Mouse (Mus musculus): ENCODE measurements at regions not wholly inside any gene's neighbourhood (a gene's known extent, or its start where the extent isn't known, plus 50 kb on each side); places are given as distances from the start of the nearest gene placed in this dataset.
"Not testable (repeated sequence)": the region's sequence is repeated elsewhere in the genome, so short reads cannot be mapped to it uniquely, and the experiment has no call there.

DNA sequence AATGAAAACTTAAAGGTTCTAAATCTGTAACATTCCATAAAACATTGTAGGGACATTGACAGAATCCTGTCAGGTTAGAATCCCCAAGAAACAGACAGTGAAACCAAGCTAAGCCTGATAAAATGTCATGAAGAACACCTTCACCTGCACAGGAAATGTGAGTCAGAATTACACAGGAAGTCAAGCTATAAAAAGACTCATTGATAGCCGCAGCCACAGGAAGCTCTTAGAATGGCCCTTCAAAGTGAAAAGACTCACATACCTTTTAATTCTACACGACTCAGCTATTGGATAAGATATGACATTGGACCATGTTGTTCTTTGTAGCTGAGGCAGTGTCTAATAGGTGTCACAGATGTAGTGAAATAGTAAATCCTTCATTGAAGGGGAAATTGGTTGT lies 55.3 kb downstream of the Spin2c start:
- no peak for DNase-seq

DNA sequence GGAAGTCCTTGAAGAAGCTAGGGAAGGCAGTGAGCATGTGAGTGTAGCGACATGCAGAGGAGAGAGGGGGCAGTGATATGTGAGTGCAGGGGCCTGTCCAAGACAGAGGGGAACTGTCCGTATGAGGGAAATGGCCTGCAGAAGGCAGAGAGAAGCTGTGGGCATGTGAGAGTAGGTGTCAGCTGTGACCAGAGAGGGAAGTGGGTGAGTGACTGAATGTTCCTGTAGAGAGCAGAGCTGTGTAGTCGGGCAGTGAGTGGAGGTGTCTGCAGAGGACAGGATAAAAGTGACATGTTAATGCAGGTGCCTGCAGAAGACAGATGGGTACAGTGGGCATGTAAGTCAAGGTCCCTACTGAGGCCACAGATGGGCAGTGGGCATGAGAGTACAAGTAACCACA lies 84.4 kb downstream of the Samt1 start:
- DNase-seq, result no peak

DNA sequence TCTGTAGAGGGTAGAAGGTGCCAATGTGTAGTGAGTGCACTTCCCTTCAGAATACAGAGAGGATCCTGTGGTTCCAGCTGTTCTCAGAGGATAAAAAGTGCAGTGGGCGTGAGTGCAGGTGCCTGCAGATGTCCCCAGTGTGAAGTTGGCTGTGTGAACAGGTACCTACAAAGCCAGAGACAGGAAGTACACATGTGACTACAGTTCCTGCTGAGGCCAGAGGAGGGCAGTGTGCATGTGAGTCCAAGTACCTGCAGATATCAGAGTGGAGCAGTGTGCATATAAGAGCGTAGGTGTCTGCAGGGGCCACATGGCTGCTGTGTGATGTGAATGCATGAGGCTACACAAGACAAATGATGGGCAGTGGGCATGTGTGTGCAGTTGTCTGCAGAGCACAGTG lies 79.9 kb downstream of the Samt1 start:
- DNase-seq, result peak; percentile 49 to 71

DNA sequence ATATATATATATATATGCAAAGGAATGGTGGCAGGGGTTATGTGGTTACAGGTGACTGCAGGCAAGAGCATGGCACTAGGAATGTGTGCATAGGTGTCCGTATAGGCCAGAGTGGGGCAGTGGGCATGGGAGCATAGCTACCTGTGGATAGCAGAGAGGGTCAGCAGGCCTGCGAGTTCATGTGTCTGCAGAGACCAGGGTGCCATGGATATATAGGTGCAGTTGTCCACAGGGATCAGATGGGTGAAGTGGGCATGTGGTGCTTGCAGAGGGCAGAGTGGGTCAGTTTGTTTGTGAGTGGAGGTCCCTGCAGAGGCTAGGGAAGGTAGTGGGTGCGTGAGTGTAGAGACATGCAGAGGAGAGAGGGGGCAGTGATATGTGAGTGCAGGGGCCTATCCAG lies 76.3 kb downstream of the Samt1 start:
- no peak for DNase-seq

DNA sequence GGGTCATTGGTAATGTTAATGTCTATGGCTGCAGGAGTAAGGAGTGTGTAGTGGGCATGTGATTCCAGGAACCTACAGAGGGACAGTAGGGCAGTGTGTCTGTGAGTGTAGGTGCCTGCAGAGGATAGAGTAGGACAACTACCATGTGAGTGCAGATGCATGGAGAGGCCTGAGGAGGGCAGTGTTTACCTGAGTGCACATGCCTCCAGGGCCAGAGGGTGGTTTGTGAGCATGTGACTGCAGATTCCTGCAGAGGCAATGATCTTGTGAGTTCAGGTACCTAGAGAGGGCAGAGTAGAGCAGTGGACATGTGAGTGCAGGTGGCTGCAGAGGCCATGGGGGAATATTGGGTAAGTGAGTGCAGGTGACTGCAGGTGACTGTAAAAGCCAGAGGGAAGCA lies 75.1 kb downstream of the Samt1 start:
- no peak for DNase-seq

DNA sequence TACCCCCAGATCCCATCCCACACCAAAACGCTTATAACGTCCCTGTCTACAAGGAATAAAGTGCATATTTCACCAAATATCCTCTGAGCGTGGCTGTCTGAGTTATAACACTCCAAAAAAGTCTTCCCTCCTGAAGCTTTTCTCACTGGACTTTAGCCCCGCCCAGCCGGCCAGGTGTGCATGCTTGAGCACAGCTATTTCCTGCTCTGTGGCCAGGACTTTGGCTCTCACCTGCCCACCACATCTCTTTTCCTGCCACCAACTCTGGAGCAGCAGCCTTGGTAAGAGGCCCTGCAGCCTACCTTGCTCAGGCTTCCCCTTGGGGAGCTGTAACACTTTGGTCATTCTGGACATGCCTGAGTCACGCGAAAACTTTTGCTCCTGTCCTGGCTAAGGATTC lies 72.4 kb downstream of the Samt1 start:
- no peak for DNase-seq

DNA sequence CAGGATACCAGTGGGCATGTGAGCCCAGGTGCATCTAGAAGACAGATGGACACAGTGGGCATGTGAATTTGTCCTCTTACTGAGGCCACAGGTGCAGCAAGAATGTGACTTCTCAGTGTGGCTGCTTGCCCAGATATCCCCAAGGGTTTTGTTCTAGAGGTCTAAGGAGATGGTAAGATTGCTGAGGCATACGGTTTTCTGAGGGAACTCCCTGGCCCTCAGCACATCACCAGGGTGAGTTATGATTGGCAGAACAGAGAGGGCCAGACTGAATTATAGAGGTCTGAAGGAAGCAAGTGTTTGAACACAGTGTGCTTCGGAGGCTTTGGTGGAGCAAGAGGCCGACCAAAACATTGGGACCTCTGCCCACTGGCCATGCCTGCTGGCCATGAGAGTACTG lies 71.3 kb downstream of the Samt1 start:
- not testable (repeated sequence) for DNase-seq

All from thymus, postnatal 36 days (tissue).